Mouse (Mus musculus): Measurements from ENCODE around the gene Tgoln1.

DNA sequence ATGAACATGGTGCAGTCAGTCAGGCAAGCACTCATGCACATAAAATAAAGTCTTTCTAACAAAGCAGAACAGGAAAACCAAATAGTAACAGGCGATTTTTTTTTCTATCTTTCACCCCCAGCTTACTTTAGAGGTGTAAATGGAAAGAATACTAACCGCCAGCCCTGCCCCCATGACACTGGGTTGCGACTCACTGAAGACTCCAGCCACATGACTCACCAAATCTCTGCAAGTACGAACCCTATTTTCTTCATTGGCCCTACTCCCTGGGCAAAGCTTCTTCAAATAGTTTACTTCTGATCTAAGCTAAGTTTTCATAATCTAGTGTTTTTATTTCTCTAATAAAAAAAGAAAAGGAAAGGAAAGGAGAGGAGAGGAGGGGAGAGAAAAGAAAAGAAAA is 27.8 kb upstream of the Tgoln1 start:
- TF ChIP-seq GATA1 (IDR thresholded peaks at IDR 0.05; ENCODE audit: borderline replicate concordance, low read length) (no peak), FLI1 (IDR thresholded peaks at IDR 0.05; ENCODE audit: low read length) (no peak)
